In genomic region chr12:112713984-112714383, GRCm38 (mm10) we compare ENCODE assay signal across 10 mouse cellular contexts. TPM values are rescaled to one million over a fixed set of nuclear protein-coding genes. Genes with fewer than 3 reads are reported as not detected.
A peak's percentile ranks its signal among the peaks of the same experiment; 100 is the strongest.
DNase-seq lines count a peak whose midpoint lies in the region; ATAC-seq and TF ChIP-seq lines count a peak whose summit lies in the region.
"Had no signal": no experiment of that assay in that cellular context is flagged by ENCODE, and none has a peak within 500 bp of the region (broad histone marks: within the 10 kb centered on the region; RNA-seq: fewer than 3 reads in every experiment).

No protein-coding gene starts in this region.

- no peak overlapping the region for H3K9ac ChIP-seq in intestine, embryonic 14.5 days (ENCODE audit: low read length)
- no peak overlapping the region for H3K9ac ChIP-seq in intestine, postnatal 0 days (ENCODE audit: low read depth, low read length)

- H3K27me3 ChIP-seq in intestine, embryonic 14.5 days (replicated peaks; ENCODE audit: control insufficient read depth, insufficient read depth, low read length): no peaks in the 10 kb centered on the region
- no peaks in the 10 kb centered on the region for H3K27me3 ChIP-seq in intestine, postnatal 0 days (replicated peaks; ENCODE audit: control insufficient read depth, insufficient read depth, low read length)

- WGBS in intestine, embryonic 14.5 days: 59% methylated on average over 3 of the region's 3 CpGs
- 64% methylated on average over 3 of the region's 3 CpGs for WGBS in intestine, postnatal 0 days

- no peak for TF ChIP-seq CTCF in intestine, postnatal 0 days (IDR thresholded peaks at IDR 0.05; ENCODE audit: low read depth)

- H3K36me3 ChIP-seq in intestine, embryonic 14.5 days (ENCODE audit: control insufficient read depth, insufficient read depth, low read length): no peaks in the 10 kb centered on the region
- H3K36me3 ChIP-seq in intestine, postnatal 0 days (ENCODE audit: control insufficient read depth, insufficient read depth): peaks cover 11% of the 10 kb centered on the region; the same call in 1 of the 2 replicates

- no peaks in the 10 kb centered on the region for H3K9me3 ChIP-seq in intestine, embryonic 14.5 days (ENCODE audit: control insufficient read depth, low read length)
- no peaks in the 10 kb centered on the region for H3K9me3 ChIP-seq in intestine, postnatal 0 days (ENCODE audit: control insufficient read depth)

- H3K4me1 ChIP-seq in intestine, embryonic 14.5 days (replicated peaks; ENCODE audit: control insufficient read depth, insufficient read depth, low read length): no peaks in the 10 kb centered on the region
- H3K4me1 ChIP-seq in intestine, postnatal 0 days (replicated peaks; ENCODE audit: control insufficient read depth, insufficient read depth, low read length): no peaks in the 10 kb centered on the region

- ATAC-seq in intestine, embryonic 14.5 days (replicated peaks; ENCODE audit: low FRiP score, low TSS enrichment, low read depth): no peak
- no peak for ATAC-seq in intestine, postnatal 0 days

- H3K4me3 ChIP-seq in intestine, embryonic 14.5 days (ENCODE audit: low read depth, low read length): no peak overlapping the region
- no peak overlapping the region for H3K4me3 ChIP-seq in intestine, postnatal 0 days (ENCODE audit: low read depth, low read length)
- H3K4me3 ChIP-seq: myocyte had no signal

- DNase-seq in adrenal gland, postnatal 14 days: peak; percentile 40
- no peak for DNase-seq in adrenal gland, postnatal 36 days
- no peak for DNase-seq in intestine, embryonic 14.5 days (ENCODE audit: low spot score)
- peak; percentile 26 for DNase-seq in right cerebral cortex, adult 18-20 months
- DNase-seq in right cerebral cortex, postnatal 36 days (ENCODE audit: low spot score in 2 of 2): no peak
- no peak for DNase-seq in embryo, embryonic 10 days (ENCODE audit: low spot score)
- DNase-seq in ovary, adult 18-20 months (ENCODE audit: low spot score): no peak
- DNase-seq: gastrocnemius, postnatal 25 days had no signal

- 0 out of 2 replicates have a peak overlapping the region, but pooled peaks have one; percentile 13 for H3K27ac ChIP-seq in intestine, embryonic 14.5 days (ENCODE audit: low read depth)
- H3K27ac ChIP-seq in intestine, postnatal 0 days (ENCODE audit: low read depth, low read length): no peak overlapping the region

- no peak overlapping the region for H3K4me2 ChIP-seq in intestine, embryonic 14.5 days (ENCODE audit: low read length)
- no peak overlapping the region for H3K4me2 ChIP-seq in intestine, postnatal 0 days (replicated peaks; ENCODE audit: low read depth)

RNA-seq across cellular contexts. Expression of gene Cep170b, which starts 6.3 kb away (rescaled TPM):
- 29.1 and 33.0 TPM in 2 replicates for total RNA-seq in adrenal gland, postnatal 14 days (2021)
- total RNA-seq in adrenal gland, postnatal 36 days (2021): 10 to 100 TPM; 41.5 to 48.8 TPM
- 15.9 and 18.3 TPM in 2 replicates for polyA plus RNA-seq in intestine, embryonic 14.5 days (2014; fragmentation: Nextera tagmentation; extraction: Ambion mirVana)
- 12.7 and 13.4 TPM in 2 replicates for polyA plus RNA-seq in intestine, postnatal 0 days (2015; fragmentation: Nextera tagmentation; extraction: Ambion mirVana)

RNA-seq across cellular contexts. Expression of gene Zbtb42, which starts 35.4 kb away (rescaled TPM):
- 2.8 and 4.6 TPM in 2 replicates for total RNA-seq in adrenal gland, postnatal 14 days (2021)
- 1 to 10 TPM; 5.0 to 9.0 TPM for total RNA-seq in adrenal gland, postnatal 36 days (2021)
- 9.4 and 9.8 TPM in 2 replicates for polyA plus RNA-seq in intestine, embryonic 14.5 days (2014; fragmentation: Nextera tagmentation; extraction: Ambion mirVana)
- 8.1 and 8.3 TPM in 2 replicates for polyA plus RNA-seq in intestine, postnatal 0 days (2015; fragmentation: Nextera tagmentation; extraction: Ambion mirVana)

RNA-seq across cellular contexts. Expression of gene Akt1, which starts 39.3 kb away (rescaled TPM):
- 245 and 247 TPM in 2 replicates for total RNA-seq in adrenal gland, postnatal 14 days (2021)
- total RNA-seq in adrenal gland, postnatal 36 days (2021): 100 to 1,000 TPM; 256 to 378 TPM
- polyA plus RNA-seq in intestine, embryonic 14.5 days (2014; fragmentation: Nextera tagmentation; extraction: Ambion mirVana): 56.2 and 58.8 TPM in 2 replicates
- polyA plus RNA-seq in intestine, postnatal 0 days (2015; fragmentation: Nextera tagmentation; extraction: Ambion mirVana): 121 and 125 TPM in 2 replicates

RNA-seq across cellular contexts. Expression of gene Pld4, which starts 46.5 kb away (rescaled TPM):
- total RNA-seq in adrenal gland, postnatal 14 days (2021): 6.4 and 19.9 TPM in 2 replicates
- 10 to 100 TPM in 1 of 2 experiments, 1 to 10 TPM in 1; 7.5 to 11.9 TPM for total RNA-seq in adrenal gland, postnatal 36 days (2021)
- 12.6 and 13.0 TPM in 2 replicates for polyA plus RNA-seq in intestine, embryonic 14.5 days (2014; fragmentation: Nextera tagmentation; extraction: Ambion mirVana)
- 6.7 and 6.9 TPM in 2 replicates for polyA plus RNA-seq in intestine, postnatal 0 days (2015; fragmentation: Nextera tagmentation; extraction: Ambion mirVana)

Comparison
In these comparisons a context has a peak if more than half of its experiments do, and no peak if none do; other contexts are left out.
1. DNase-seq: peak in adrenal gland, postnatal 14 days (single experiment) and right cerebral cortex, adult 18-20 months (single experiment); none in adrenal gland, postnatal 36 days (0 of 2), intestine, embryonic 14.5 days (single experiment), right cerebral cortex, postnatal 36 days (0 of 2), embryo, embryonic 10 days (single experiment) and ovary, adult 18-20 months (single experiment).